Mouse (Mus musculus): ENCODE data around the gene Grid2. TPM values are rescaled to one million over a fixed set of nuclear protein-coding genes. Genes with fewer than 3 reads are reported as not detected.

Gene Grid2
- polyA plus RNA-seq, 1 experiment: not detected

DNA sequence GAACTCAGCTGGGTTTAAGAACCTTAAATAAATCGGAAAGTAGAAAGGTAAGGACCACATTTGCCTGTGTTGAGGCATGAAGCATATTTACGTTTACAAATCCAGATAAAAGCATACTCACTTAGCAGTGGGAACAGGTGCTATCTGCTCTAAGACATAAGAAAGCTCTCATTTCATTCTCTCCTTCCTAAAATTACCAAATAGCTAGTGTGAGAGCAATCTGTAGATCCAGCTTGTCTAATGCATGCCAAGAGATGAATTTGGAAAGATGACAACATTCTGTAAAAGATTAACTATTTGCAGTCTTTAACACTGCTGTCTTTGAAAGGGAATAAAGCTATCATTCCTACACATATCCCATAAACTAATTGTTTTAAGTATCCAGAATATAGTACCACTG lies 858.9 kb downstream of the Grid2 start:
- Histone ChIP-seq H3K27ac (ENCODE audit: insufficient read depth, low read depth, low read length) (no peak overlapping the region), H3K4me1 (ENCODE audit: control insufficient read depth, insufficient read depth, low read length) (no peaks in the 10 kb centered on the region), H3K4me3 (ENCODE audit: insufficient read depth, low read length) (no peak overlapping the region)
- TF ChIP-seq POLR2A (IDR thresholded peaks at IDR 0.05; ENCODE audit: borderline replicate concordance, low read depth, low read length): no peak
- no peak for TF ChIP-seq CTCF (IDR thresholded peaks at IDR 0.05; ENCODE audit: low read depth, low read length)

DNA sequence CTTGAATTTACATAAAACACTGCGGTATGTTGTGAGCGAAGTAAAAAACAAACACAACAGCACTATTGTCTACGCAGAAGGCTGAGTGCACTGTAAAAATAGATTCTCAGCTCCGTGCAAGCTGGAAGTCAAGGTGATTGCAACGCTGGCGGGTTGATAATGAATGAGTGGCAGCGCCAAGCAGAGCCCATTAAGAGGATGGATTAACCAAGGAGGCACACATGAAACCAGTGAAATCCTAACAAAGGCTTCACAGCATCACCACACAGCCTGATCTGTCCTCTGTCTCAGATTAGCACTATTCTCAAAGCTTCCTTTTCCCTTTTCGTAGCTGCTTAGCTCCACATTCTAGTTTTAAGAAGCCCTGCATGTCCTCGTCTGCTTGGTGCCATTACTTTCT lies 880.6 kb downstream of the Grid2 start:
- no peak for TF ChIP-seq CTCF (IDR thresholded peaks at IDR 0.05; ENCODE audit: low read depth, low read length)
- TF ChIP-seq POLR2A (IDR thresholded peaks at IDR 0.05; ENCODE audit: borderline replicate concordance, low read depth, low read length): no peak

DNA sequence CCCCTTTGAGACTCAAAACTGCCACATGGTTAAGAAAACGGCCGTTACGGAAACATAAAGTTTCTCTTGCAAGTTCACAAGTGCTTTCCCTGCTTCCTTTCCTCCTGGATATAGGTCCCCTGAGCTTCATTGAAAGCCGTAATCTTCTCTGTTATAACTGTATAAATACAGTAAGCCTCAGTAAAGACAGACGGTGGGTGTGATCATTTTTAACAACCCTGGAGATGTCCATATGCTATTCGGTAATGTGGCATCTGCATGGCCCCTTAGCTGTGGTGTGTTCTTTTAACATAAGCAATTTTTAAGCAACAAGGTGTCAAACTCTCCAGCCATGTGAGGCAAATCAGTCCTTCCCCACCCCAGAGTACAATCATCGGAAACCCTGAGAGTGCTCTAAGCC lies 892.9 kb downstream of the Grid2 start:
- TF ChIP-seq POLR2A (IDR thresholded peaks at IDR 0.05; ENCODE audit: borderline replicate concordance, low read depth, low read length) (no peak), CTCF (IDR thresholded peaks at IDR 0.05; ENCODE audit: low read depth, low read length) (no peak)
- Histone ChIP-seq H3K4me3 (ENCODE audit: insufficient read depth, low read length) (no peak overlapping the region), H3K27ac (ENCODE audit: insufficient read depth, low read depth, low read length) (no peak overlapping the region), H3K4me1 (ENCODE audit: control insufficient read depth, insufficient read depth, low read length) (no peaks in the 10 kb centered on the region)

More for the DNA sequence above, 880.6 kb downstream of the Grid2 start:
- H3K27ac ChIP-seq (ENCODE audit: insufficient read depth, low read depth, low read length): no peak overlapping the region
- no peaks in the 10 kb centered on the region for H3K4me1 ChIP-seq (ENCODE audit: control insufficient read depth, insufficient read depth, low read length)
- no peak overlapping the region for H3K4me3 ChIP-seq (ENCODE audit: insufficient read depth, low read length)

DNA sequence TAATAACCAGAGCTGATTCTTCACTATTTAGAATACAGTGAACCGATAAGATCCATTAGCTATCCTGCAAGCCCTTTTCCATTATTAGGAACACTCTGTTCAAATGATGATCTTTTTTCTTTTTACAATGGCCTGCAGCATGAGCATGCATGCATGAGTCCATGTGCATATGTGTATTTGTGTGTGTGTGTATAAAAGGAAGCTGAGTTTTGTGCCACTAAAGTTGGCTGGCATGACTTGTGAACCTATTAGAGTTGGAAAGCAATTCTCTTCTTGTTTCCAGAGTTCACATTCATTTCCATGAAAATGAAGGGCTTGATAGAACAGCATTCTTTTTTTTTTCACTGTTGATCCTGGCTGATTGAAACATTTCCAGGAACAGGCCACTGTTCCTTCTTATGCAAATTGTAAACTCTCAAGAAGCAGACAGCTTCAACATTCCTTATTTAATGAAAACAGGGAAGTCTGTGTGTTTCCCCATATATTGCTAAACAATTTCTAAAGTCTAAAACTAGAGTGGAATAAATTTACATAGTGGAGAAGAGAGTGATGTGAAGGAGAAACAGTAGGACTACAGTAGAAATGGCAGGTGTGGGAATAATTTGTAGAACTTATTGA lies 919.4 kb downstream of the Grid2 start:
- Histone ChIP-seq H3K27ac (ENCODE audit: insufficient read depth, low read depth, low read length) (no peak overlapping the region), H3K4me3 (ENCODE audit: insufficient read depth, low read length) (no peak overlapping the region), H3K4me1 (ENCODE audit: control insufficient read depth, insufficient read depth, low read length) (no peaks in the 10 kb centered on the region)
- TF ChIP-seq CTCF (IDR thresholded peaks at IDR 0.05; ENCODE audit: low read depth, low read length) (no peak), POLR2A (IDR thresholded peaks at IDR 0.05; ENCODE audit: borderline replicate concordance, low read depth, low read length) (no peak)

DNA sequence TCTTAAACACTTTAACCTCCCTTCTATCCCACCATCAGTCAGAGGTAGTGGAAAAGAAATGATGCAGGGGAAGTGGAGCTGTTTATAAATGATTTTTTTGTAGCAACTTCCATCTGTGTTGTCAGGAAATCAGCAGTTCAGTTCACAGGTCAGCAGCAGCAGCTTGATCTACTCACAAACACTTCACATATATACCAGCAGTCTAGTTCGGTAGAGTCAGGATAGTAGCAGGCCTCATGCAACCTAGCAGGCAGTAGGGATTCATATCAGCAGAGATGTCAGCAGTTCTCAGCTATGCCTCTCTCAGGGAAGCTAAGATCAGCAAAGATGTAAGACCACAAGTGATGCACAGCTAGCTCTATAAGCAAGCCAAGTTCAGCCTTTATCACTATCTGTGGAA lies 938.0 kb downstream of the Grid2 start:
- Histone ChIP-seq H3K4me1 (ENCODE audit: control insufficient read depth, insufficient read depth, low read length) (no peaks in the 10 kb centered on the region), H3K27ac (ENCODE audit: insufficient read depth, low read depth, low read length) (no peak overlapping the region), H3K4me3 (ENCODE audit: insufficient read depth, low read length) (no peak overlapping the region)
- TF ChIP-seq POLR2A (IDR thresholded peaks at IDR 0.05; ENCODE audit: borderline replicate concordance, low read depth, low read length) (no peak), CTCF (IDR thresholded peaks at IDR 0.05; ENCODE audit: low read depth, low read length) (no peak)

DNA sequence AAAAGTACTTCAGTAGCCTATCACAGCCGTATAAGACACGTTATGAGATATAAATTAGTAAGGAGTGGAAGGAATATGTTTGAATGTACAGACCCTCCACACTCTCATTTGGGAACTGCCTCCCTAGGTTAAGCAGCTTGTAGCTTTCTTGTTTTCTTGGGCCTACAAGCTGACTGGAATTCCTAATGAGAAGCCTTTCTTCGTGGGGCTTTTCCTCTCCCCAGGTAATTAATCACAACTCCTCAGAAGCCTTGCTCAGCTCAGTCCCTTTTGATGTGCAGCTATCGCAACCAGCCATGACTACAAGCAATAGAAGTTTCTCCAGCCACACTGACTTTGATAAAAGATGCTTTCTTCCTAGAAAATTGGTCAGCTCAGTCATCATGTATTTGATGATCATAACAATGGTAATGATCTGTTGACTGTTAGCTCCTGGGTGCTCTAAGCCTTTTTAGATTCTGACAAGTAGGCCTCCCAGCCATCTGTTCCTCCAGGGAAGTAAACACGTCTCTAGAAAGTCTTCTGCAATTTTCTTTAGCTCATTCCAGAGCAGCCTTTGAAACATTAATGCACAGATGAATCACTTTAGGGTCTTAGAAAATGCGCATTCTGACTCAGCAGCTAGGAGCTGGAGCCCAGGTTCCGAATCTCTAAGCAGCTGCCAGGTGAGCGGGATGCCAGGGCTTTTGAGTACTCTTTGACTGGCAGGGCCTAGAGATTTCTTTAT lies 946.9 kb downstream of the Grid2 start:
- no peaks in the 10 kb centered on the region for H3K4me1 ChIP-seq (ENCODE audit: control insufficient read depth, insufficient read depth, low read length)
- TF ChIP-seq CTCF (IDR thresholded peaks at IDR 0.05; ENCODE audit: low read depth, low read length) (no peak), POLR2A (IDR thresholded peaks at IDR 0.05; ENCODE audit: borderline replicate concordance, low read depth, low read length) (no peak)
- H3K4me3 ChIP-seq (ENCODE audit: insufficient read depth, low read length): no peak overlapping the region
- H3K27ac ChIP-seq (ENCODE audit: insufficient read depth, low read depth, low read length): no peak overlapping the region

DNA sequence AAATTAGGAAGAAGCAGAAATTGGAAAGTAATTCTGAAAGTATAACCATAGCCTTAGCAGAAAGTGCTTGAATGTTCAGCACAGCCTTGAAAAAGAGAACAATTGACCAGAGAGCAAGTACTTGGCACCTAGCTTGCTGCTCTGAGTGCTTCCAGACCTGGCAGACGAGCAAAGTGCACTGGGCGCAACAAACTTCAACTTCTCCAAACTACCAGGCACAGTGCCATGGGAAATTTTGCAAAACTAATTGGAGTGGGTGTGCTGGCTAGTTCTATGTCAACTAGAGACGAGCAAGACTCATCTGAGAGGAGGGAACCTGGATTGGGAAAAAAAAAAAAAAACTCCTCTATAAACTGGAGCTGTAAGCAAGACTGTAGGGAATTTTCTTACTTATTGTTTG lies 980.7 kb downstream of the Grid2 start:
- TF ChIP-seq POLR2A (IDR thresholded peaks at IDR 0.05; ENCODE audit: borderline replicate concordance, low read depth, low read length): no peak
- TF ChIP-seq CTCF (IDR thresholded peaks at IDR 0.05; ENCODE audit: low read depth, low read length): no peak
- no peak overlapping the region for H3K4me3 ChIP-seq (ENCODE audit: insufficient read depth, low read length)
- H3K4me1 ChIP-seq (ENCODE audit: control insufficient read depth, insufficient read depth, low read length): no peaks in the 10 kb centered on the region
- H3K27ac ChIP-seq (ENCODE audit: insufficient read depth, low read depth, low read length): no peak overlapping the region

DNA sequence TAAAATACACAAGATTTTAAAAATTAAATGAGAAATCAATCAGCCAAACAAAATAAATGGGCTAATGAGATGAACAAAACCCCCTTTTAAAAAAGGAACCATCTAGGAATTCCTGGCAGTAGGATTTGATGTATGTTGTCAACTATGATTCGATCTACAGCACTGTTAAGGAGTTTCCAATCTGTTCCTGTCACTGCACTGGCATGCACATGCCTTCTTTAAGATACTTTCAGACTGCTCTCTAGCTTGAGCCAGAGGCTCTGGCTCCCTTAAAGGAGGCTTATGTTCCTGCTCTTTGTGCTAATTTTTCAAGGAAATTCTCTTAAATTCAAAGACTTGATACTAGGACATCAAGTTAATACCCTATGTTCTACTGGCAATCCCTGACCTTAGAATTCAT lies 984.9 kb downstream of the Grid2 start:
- TF ChIP-seq CTCF (IDR thresholded peaks at IDR 0.05; ENCODE audit: low read depth, low read length) (no peak), POLR2A (IDR thresholded peaks at IDR 0.05; ENCODE audit: borderline replicate concordance, low read depth, low read length) (no peak)
- Histone ChIP-seq H3K4me1 (ENCODE audit: control insufficient read depth, insufficient read depth, low read length) (no peaks in the 10 kb centered on the region), H3K4me3 (ENCODE audit: insufficient read depth, low read length) (no peak overlapping the region), H3K27ac (ENCODE audit: insufficient read depth, low read depth, low read length) (no peak overlapping the region)

DNA sequence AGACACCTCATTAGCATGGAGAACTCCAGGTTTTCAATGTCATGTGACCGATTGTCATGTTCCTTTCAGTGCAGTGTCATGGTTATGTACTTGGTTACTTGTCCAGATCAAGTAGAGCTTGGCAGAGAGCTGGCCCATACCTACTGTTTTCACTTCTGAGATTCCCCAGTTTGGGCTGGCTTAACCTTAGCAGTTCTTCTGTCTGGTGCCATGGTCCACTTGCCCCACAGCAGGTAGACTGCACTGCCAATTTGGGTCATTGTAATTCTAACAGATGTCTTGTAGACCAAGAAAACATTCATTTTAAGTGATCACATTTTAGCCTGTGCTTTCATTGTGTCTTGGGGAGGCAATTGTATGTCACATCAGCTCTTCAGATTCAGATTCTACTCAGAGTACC lies 990.3 kb downstream of the Grid2 start:
- no peak overlapping the region for H3K4me3 ChIP-seq (ENCODE audit: insufficient read depth, low read length)
- H3K4me1 ChIP-seq (ENCODE audit: control insufficient read depth, insufficient read depth, low read length): no peaks in the 10 kb centered on the region
- no peak for TF ChIP-seq POLR2A (IDR thresholded peaks at IDR 0.05; ENCODE audit: borderline replicate concordance, low read depth, low read length)
- TF ChIP-seq CTCF (IDR thresholded peaks at IDR 0.05; ENCODE audit: low read depth, low read length): no peak
- no peak overlapping the region for H3K27ac ChIP-seq (ENCODE audit: insufficient read depth, low read depth, low read length)

DNA sequence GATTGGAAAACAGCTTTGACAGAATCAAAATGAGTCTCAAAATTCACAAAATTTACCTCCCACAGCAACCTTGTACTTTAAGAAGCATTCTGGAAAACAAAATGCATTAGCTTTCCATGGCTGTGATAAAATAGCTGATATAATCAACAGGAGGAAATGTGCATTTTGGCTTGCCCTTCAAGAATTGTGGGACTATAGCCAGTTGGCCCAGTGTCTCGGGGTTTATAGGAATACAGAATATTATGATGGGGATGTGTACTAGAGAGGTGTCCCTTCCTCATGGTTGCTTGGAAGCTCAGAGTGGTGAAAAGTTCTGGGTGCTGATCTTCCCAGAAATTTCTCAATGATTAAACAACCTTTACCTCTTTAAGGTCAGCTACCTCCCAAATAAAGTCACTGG lies 995.4 kb downstream of the Grid2 start:
- no peaks in the 10 kb centered on the region for H3K4me1 ChIP-seq (ENCODE audit: control insufficient read depth, insufficient read depth, low read length)
- H3K4me3 ChIP-seq (ENCODE audit: insufficient read depth, low read length): no peak overlapping the region
- no peak overlapping the region for H3K27ac ChIP-seq (ENCODE audit: insufficient read depth, low read depth, low read length)
- no peak for TF ChIP-seq CTCF (IDR thresholded peaks at IDR 0.05; ENCODE audit: low read depth, low read length)
- TF ChIP-seq POLR2A (IDR thresholded peaks at IDR 0.05; ENCODE audit: borderline replicate concordance, low read depth, low read length): no peak

Measured in bone marrow macrophage, adult 2 months (primary cell).